Mouse (Mus musculus) T-helper 17 cell (primary cell): ENCODE results near the gene Robo3.

Source experiments
- in situ Hi-C, 2 experiments: fragments of 300-600 bp; cut with MboI, MseI; formaldehyde crosslinking; loops; 1 replicate in 1 of 2; 2 replicates in 1 of 2; pipeline ENCODE4 v1.15.1; 2025; ENCODE audit warnings: high pct_unique_total_duplicates in 2 of 2

Robo3 gene

DNA sequence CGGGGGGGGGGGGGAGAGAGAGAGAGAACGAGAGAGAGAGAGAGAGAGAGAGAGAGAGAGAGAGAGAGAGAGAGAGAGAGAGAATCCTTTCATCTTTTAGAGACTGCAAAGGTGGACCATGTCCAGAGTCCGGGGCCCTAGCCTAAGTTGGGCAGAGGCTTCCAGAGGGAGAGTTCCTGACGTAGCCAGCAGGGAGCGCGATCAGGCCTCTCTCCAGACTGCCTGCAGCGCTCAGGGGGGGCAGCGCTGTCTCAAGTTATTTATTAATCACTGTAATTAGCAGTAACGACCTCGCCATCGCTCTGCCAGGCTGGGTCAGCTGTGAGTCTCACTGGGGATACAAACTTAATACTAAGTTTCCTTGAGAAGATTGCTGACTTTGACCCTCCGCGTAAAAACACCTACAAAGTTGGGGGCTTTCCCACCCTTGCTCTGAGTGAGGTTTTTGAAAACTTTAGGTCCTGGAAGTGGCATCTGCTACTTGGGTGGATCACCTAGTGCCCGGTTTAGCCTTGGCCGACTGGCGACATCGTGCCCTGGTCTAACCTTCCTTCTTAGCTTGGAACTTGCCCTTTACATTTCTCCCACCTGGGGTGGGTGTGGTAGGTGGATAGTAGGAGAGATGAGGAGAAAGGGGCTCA, 900 bp downstream of the Robo3 start:
- in situ Hi-C loops = no loop called here

DNA sequence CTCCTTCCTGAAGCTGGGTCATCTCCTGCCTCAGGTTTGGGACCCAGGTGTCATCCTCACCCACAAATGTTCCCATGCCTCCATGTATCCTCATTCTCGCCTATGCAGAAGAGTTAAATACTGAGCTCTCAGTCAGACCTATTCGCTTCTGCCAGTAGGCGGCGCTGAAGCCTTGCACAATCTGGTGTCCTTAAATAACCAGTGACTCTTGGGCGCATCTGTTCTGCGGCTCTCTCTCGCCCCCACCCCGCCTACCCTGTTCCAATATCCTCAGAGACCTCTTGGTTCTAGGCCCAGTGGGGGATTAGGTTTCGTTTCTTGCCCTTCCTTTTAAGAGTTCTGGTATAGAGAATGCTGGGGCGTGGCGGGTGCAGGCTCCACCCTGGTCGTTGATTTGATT, 2.5 kb downstream of the Robo3 start:
- in situ Hi-C loops = no loop called here

DNA sequence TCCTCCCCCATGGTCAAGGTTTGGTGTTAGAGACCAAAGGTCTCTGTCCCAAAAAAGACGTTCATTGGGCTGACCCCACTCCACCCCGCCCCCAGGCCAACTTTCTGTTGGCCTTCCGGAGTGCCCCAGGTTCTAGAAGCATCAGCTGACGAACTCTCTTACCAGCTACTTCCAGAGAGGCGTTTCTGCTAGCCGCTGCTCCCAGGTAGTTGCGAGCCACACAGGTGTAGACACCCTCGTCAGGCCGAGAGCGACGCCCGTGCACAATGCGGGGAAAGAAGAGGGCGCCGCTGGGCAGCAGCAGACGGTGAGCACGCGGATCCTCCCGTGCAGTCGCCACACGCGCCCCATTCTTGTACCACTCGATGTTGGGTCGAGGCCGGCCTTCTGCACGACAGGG, 3.7 kb downstream of the Robo3 start:
- in situ Hi-C loops = loop anchor here in 1 of 2 experiments (5.0 kb wide), 1 partner anchor 193 kb away; no protein-coding TSS in a partner anchor

DNA sequence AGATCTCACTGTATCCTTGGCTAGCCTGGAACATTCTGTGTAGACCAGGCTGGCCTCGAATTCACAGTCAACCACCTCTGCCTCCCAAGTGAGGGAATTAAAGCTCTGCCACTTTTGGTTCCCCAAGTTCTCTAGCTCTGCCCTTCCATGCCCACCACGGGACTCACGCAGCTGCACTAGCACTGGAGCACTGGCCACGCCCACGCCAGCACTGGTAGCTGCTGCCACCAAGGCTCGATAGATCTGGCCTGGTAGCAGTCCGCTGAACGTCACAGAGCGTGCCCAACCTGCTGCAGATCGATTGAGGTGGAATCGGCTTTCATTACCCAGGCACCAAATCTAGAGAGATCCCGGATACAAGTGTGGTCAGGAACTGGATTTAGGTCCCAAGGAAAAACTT, 11.8 kb downstream of the Robo3 start:
- in situ Hi-C loops = loop anchor here (5.0 to 25.0 kb wide), 2 partner anchors 196 to 516 kb away; no protein-coding TSS in a partner anchor

DNA sequence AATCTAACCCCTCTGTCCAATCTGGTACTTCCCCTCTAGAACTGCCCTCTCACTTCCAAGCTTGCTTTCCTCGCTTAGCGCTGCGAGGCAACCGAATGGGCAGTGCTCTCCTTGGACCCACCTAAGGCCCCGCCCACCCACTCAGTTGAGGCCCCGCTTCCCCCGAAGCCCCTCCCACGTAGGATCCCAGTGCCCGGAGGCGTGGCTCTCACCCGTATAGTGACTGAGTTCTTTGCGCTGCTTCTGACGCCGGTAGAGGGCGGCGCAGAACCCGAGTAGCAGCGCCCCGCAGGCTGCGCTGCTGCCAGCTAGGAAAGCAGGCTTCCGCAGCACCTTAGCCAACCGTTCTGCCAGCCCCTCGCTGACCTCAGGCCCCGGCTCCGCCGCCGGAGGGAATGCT, 12.4 kb downstream of the Robo3 start:
- in situ Hi-C loops = loop anchor here (5.0 to 25.0 kb wide), 2 partner anchors 197 to 517 kb away; no protein-coding TSS in a partner anchor

DNA sequence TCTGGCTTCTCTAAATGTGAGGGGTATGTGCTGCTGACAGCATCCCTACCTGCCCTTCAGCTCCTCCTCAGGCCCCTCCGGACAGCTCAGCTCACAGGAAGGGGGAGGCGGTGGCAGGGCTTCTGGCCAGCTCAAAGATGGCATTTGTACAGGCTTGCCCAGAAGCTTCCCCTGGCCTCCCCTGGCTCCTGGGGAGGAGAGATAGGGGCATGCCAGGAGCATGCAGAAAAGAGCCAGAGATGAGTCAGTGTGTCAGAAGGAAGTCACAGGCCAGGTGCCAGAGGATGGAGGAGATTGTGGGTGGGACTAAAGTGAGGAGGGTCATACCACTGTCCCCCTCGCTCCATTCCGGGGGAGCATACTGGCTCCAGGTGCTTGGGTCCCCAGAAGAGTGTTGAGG, 14.3 kb downstream of the Robo3 start:
- in situ Hi-C loops = loop anchor here (10.0 to 25.0 kb wide), 2 partner anchors 519 to 1756 kb away; no protein-coding TSS in a partner anchor

DNA sequence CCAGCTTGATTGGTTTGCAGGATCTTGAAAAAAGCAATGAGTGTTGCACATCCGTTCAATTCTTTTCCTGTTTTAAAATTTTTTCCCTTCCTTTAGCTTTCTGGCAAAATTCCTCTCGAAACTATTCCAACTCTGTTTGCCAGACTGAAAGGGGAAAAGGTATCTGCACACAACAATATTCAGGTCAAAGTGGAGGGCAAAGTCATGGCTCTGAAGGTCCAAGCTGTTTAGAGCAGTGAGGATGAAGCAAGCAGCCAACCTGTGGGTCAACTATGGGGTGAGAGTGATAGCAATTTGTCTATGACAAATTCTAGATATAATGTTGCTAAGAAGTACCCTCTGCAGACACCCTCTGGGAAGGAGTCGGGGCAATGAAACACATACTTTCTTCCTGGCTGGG, 18.4 kb downstream of the Robo3 start:
- in situ Hi-C loops = loop anchor here (10.0 to 25.0 kb wide), 2 partner anchors 523 to 1760 kb away; no protein-coding TSS in a partner anchor

DNA sequence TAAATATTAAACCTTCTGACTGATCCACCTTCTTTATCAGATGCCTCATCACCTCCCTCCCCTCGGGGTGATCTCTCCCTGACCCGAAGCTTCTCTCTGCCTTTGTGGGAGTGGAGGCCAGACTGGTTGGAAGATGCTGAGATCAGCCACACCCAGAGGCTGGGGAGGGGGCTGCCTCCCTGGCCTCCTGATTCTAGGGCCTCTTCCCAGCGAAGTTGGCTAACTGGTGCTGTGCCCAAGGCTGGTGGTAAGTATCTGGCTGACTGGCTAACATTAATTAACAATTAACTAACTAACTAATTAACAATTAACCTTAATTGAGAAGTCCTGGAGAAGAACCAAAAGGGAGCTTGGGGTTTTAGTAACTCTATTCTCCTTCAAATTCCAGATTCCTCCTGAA, 20.1 kb downstream of the Robo3 start:
- in situ Hi-C loops = loop anchor here (10.0 to 25.0 kb wide), 2 partner anchors 524 to 1762 kb away; no protein-coding TSS in a partner anchor

DNA sequence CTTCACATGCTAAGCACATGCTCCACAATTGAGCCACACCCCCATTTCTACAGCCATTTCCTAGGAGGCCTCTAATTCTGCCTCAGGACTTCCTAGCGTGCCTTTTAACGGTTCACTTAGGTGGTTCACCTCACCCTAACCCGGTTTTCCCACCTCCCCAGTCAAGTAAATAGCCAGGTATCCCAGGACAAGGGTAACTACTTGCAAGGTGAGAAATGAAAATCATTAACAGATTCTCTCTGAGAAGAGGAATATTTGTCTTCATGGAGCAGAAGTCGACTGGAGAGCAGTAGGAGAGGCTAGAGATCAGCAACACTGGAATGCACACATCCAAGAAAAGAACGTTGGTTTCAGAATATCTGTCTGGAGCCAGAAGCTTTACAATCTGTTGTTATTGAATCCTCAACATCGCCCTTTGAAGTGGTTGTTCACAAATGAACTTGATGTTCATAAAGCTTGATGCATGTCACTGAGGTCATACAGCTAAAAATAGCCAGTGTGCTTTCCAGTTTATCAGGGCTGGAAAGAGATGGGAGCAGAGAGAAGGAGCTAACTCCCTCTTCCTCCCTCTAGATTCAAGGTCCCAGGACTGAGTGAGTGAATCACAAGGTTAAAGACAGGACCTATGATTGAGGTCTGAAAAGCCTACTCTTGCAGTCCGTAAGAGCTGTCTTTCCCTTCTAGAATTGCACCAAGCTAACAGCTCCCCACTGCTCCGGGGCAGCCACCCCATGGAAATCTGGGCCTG, 23.2 kb downstream of the Robo3 start:
- in situ Hi-C loops = loop anchor here (10.0 to 25.0 kb wide), 2 partner anchors 527 to 1765 kb away; no protein-coding TSS in a partner anchor

DNA sequence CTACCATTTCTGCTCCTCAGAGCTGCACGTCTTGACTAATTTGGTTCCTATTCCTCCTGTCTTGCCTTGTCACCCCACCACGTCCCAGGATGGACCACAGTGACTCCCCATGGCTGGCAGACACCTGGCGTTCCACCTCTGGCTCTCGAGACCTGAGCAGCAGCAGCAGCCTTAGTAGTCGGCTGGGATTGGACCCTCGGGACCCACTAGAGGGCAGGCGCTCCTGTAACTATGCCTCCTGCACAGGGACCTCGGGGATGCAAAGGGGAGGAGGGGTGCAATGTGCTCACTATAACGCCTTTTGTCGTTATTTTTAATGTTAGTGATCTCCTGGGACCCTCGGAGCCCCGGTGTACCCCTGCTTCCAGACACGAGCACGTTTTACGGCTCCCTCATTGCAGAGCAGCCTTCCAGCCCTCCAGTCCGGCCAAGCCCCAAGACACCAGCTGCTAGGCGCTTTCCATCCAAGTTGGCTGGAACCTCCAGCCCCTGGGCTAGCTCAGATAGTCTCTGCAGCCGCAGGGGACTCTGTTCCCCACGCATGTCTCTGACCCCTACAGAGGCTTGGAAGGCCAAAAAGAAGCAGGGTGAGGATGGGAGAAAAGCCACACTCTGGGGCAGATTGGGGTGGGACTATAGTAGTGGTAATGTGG, 25.1 kb downstream of the Robo3 start:
- in situ Hi-C loops = loop anchor here (25.0 kb wide), 1 partner anchor 529 kb away; no protein-coding TSS in a partner anchor

DNA sequence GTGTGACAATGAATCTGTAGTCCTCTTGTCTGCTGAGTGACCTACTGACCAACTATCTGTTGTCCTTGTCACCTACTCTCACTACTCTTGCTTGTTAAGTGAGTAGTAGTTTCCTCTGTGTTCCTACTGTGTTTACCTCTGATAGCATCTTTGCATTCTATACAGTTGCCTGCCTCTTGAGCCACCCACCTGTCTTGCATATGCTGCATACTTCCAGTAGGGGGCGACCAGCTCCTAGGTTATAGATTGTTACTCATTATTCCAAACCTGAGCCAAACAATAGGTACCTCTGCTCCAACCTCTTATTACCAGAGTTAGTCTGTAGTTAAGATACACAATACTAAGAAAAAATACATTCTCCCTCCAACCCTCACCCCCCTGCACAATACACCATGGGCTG, 26.7 kb downstream of the Robo3 start:
- in situ Hi-C loops = loop anchor here (25.0 kb wide), 1 partner anchor 531 kb away; no protein-coding TSS in a partner anchor

DNA sequence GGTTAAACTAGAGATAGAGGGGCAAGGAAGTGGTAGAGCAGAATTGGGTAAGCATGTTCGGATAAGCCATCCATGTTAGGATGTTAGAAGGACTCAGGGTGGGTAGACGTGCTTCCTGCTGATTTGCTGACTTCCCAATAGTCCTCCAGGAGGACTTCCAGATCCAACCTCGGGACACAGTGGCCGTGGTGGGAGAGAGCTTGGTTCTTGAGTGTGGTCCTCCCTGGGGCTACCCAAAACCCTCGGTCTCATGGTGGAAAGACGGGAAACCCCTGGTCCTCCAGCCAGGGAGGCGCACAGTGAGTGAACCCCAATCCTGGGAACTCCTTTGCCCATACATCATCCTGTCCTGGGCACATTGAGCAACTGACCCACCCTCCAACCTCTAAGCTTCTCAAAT, 30.0 kb downstream of the Robo3 start:
- in situ Hi-C loops = loop anchor here (25.0 kb wide), 1 partner anchor 534 kb away; no protein-coding TSS in a partner anchor

DNA sequence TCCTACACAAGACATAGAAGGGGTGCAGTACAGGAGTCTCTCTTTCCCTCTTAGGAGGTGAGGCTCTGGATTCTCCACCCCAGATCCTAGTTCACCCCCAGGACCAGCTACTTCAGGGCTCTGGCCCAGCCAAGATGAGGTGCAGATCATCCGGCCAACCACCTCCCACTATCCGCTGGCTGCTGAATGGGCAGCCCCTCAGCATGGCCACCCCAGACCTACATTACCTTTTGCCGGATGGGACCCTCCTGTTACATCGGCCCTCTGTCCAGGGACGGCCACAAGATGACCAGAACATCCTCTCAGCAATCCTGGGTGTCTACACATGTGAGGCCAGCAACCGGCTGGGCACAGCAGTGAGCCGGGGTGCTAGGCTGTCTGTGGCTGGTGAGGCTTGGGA, 30.5 kb downstream of the Robo3 start:
- in situ Hi-C loops = loop anchor here (25.0 kb wide), 1 partner anchor 535 kb away; no protein-coding TSS in a partner anchor

DNA sequence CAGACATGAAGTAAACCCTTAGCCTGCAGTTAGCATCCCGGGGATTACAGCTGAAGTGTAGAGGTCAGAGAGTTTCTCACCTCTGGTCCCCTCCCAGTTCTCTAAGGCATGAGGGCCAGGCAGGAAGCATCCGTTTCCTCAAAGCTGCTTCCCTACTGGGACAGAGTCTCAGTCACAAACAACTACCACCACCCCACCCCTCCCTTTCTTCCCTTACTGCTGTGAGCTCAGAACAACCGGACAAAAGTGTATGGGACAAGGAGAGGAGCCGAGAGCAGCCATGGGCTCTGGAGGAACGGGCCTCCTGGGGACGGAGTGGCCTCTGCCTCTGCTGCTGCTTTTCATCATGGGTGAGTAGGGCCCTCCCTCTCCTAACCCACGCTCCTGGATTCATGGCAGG, 31.2 kb downstream of the Robo3 start, which contains the start of gene Robo4:
Robo4 (plus strand) TSS at position 96 of the 400 bp plus-strand sequence.
- in situ Hi-C loops = loop anchor here (25.0 kb wide), 1 partner anchor 535 kb away; no protein-coding TSS in a partner anchor

DNA sequence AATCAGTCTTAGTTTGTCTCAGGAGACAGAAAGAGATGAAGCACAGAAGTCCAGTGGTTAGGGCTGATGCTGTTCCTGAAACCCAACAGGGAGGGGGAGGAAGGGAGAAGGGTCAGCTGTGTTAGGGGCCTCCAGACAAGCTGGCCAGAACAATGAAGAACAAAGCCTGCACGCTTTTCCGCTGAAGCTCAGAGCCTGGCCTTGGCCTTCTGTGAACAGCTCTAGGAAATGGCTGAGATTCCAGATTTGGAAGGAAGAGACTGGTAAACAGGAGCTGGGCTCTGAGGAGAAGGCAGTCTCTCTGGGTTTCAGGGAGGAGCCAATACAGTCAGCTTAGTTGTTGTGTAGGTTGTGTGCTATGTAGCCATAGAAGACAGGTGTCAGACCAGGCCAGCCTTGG, 32.5 kb downstream of the Robo3 start:
- in situ Hi-C loops = loop anchor here (25.0 kb wide), 1 partner anchor 537 kb away; no protein-coding TSS in a partner anchor

DNA sequence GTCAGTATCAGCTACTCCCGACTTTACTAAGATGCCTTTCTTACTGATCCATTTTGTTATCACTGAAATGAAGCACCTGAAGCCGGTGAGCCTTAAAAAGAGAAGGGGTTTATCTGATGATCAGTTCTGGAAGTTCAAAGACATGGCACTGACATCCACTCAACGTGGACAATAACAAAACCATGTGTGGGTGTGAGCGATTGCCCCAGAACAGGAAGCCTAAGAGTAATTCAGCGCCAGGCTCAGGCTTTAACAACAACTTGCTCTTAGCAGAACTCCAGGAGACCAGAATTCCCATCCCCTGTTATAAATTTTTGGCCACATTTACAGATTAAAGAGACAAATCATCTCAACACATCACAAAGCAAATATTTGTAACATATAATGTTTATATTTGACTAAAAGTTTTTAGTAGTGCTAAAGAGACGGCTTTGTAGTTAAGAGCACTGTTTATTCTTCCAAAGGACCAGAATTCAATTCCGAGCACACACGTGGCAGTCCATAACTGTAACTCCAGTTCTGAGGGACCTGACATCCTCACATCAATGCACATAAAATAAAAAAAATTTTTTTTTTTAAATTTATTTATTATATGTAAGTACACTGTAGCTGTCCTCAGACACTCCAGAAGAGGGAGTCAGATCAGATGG, 39.4 kb downstream of the Robo3 start:
- in situ Hi-C loops = no loop called here

DNA sequence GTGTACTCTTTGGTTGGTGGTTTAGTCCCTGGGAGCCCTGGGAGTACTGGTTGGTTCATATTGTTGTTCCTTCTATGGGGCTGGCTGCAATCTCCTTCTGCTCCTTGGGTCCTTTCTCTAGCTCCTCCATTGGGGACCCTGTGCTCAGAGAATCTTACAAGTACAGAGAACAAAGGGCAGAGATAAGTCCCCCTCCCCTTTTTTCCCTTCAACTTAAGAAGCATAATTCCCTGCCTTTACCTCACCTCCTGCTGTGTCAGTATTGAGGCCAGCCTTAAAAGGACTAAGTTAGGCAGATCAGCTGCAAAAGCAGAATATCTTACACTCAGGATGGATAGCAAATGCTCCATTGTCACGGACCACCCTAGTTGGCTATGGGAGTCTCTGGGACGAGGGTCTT, 41.0 kb downstream of the Robo3 start:
- in situ Hi-C loops = no loop called here

DNA sequence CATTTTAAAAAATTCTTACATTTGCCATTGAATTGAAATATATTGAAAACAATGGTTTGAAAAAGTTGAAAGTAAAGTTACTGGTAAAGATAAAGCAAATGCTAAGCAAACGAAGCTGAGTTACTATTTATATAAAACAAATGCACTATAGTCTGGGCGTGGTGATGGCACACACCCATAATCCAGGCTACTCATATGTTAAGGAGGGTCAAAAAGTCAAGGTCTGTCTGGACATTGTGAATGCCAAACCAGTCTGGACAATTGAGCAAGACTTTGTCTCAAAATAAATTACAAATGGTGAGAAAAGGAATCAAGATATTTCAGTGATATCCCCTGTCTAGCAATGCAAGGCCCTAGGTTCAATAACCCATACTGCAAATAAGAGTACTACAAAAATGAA, 42.2 kb downstream of the Robo3 start:
- in situ Hi-C loops = no loop called here

DNA sequence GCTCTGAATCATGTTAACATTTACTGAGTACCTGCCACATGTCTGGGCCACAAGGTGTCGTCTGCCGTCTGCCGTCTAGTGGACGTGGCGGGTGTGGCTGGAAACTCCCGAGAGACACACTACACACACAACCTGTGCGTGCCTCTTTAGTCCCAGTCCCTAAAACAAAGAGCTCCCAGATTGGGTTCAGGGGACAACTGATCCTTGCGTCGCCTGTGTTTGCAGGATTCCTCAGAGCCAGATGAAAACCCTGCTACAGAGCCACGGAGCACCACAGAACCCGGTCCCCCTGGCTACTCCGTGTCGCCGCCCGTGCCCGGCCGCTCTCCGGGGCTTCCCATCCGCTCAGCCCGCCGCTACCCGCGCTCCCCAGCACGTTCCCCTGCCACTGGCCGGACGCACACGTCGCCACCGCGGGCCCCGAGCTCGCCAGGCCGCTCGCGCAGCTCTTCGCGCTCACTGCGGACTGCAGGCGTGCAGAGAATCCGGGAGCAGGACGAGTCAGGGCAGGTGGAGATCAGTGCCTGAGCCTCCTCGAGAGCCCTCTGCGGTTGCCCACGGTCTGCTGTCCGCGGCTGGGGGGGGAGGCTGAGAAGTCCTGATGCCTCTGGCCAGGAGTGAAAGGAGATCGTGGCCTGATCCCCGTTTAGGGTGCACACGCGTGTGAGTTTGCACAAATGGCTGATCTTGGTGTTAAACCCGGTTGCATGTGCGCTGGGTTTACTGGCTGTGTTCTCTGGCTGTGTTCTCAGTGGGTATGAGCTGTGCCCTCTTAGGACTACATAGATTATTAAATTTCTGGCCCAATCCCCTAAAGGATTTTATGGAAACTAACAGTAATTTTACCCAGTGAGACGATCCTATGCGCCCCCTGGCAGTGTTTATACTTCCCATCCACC, 48.5 kb downstream of the Robo3 start:
- in situ Hi-C loops = no loop called here

DNA sequence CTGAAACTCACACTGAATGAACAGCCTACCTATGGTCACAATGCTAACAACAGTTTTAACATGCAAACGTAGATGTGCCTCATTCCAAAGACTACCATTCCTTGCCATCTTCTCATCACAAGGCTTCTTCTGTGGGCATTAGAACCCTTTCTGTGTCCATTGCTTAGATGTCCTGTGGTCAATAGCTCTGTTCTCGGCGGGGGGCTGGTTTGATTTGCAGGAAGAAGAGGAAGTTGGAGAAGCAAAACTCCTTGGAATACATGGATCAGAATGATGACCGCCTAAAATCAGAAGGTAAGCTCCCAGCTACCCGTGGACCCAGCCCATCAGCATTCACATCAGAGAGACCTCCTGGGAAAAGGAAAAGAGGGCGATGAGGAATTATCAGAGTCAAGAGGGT, 49.9 kb downstream of the Robo3 start:
- in situ Hi-C loops = no loop called here
